Mouse (Mus musculus) lung, adult 2 months (tissue): Measurements from ENCODE around the gene Gm8369.

Source experiments
- CTCF ChIP-seq: fragments of 200-500 bp; IDR thresholded peaks from 2 replicates; pipeline ENCODE4 v1.5.1; 2011; ENCODE audit warnings: mild to moderate bottlenecking, low read length, control low read depth; ENCODE audit not compliant: insufficient read depth
- POLR2A ChIP-seq: fragments of 200-500 bp; IDR thresholded peaks from 2 replicates; pipeline ENCODE4 v1.6.1; 2011; ENCODE audit warnings: low read depth, mild to moderate bottlenecking, control low read depth, low read length, borderline replicate concordance; ENCODE audit errors: extremely low read depth

- no peak for TF ChIP-seq CTCF
- TF ChIP-seq POLR2A = no peak
These were observed 31.1 kb downstream of the Gm8369 start for GRCm38 (mm10) chr19:11516845-11517244.
